Mouse (Mus musculus): Measurements from ENCODE around the gene B3gat3. TPM values are rescaled to one million over a fixed set of nuclear protein-coding genes. Genes with fewer than 3 reads are reported as not detected.
A peak's percentile ranks its signal among the peaks of the same experiment; 100 is the strongest.

The B3gat3 gene
- polyA plus RNA-seq, 1 experiment from 2014 or later: 54.6 TPM

DNA sequence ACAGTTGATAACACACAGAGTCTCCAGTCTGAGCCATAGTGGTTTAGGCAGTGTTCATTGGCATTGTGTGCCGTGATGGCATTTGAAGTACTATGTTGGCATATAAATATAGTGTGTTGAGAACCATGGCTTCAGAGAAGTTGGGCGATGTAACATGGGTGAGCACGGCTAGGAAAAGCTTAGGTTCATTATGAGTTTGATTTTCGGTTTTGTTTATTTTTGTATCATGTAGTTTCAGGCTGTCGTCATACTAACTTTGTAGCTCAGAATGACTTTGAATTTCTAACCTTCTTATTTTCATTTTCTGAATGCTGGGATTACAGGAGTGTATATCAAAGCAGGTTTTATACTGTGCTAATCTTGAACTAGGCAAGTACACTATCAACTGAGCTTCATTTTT is 16.8 kb upstream of the B3gat3 start:
- 91% methylated on average over 5 of the region's 5 CpGs for WGBS
- no peak overlapping the region for H3K27ac ChIP-seq

DNA sequence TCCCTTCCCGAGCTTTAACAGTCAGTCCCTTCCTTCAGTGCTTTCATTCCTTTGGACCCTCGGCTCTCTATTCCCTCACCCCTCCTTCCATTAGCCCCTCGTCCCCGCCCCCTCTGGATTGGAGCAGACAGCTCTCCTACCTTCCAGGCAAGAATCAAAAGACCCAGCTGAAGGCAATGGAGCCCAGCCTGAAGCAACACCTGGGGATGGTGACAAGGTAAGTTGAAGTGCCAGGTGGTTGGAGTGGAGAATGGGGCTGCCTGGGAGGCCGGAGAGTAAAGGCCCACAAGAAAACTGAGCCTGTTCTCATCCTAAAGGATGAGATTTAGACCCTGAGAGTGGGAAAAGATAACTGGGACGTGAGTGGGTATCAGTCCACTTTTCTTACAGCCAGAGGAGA is 11.6 kb upstream of the B3gat3 start:
- Histone ChIP-seq H3K4me2 (no peak overlapping the region), H3K27ac (no peak overlapping the region), H3K9me3 (no peaks in the 10 kb centered on the region), H3K36me3 (peaks cover 96% of the 10 kb centered on the region), H3K4me1 (no peaks in the 10 kb centered on the region), H3K4me3 (no peak overlapping the region), H3K9ac (0 out of 2 replicates have a peak overlapping the region, but pooled peaks have one; percentile 32), H3K27me3 (no peaks in the 10 kb centered on the region)
- 89% methylated on average over 6 of the region's 6 CpGs for WGBS
- ATAC-seq (ENCODE audit: insufficient number of reproducible peaks, insufficient read depth, low FRiP score, low TSS enrichment, low read depth): no peak

More for the DNA sequence above, 16.8 kb upstream of the B3gat3 start:
- no peak overlapping the region for H3K4me3 ChIP-seq
- H3K9me3 ChIP-seq: no peaks in the 10 kb centered on the region
- no peaks in the 10 kb centered on the region for H3K27me3 ChIP-seq
- H3K4me1 ChIP-seq: peaks cover 10% of the 10 kb centered on the region
- no peak overlapping the region for H3K4me2 ChIP-seq
- peaks cover 60% of the 10 kb centered on the region for H3K36me3 ChIP-seq
- ATAC-seq (ENCODE audit: insufficient number of reproducible peaks, insufficient read depth, low FRiP score, low TSS enrichment, low read depth): no peak
- no peak overlapping the region for H3K9ac ChIP-seq

DNA sequence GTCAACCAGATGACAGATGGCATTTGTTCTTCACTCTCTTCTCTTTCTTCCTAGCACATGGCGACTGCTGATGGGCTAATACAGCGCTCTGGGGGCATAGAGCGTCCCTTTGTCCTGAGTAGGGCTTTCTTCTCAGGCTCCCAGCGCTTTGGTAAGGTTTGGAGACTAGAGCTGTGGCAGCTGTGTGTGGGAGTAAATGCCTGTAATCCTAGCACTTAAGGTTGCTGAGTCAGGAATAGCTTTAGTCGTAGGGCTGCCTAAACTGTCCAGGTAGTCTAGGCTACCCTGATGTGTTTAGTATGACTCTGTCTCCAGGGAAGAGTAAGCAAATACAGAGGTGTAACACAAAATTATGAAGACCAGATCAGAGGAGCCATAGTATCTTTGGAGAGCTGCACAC is 8.4 kb upstream of the B3gat3 start:
- Histone ChIP-seq H3K27ac (no peak overlapping the region), H3K4me1 (no peaks in the 10 kb centered on the region), H3K4me3 (no peak overlapping the region), H3K9ac (no peak overlapping the region; the same call in 1 of the 2 replicates), H3K27me3 (no peaks in the 10 kb centered on the region), H3K4me2 (no peak overlapping the region), H3K36me3 (peaks cover 100% of the 10 kb centered on the region), H3K9me3 (no peaks in the 10 kb centered on the region)
- WGBS: 90% methylated on average over 5 of the region's 5 CpGs
- no peak for ATAC-seq (ENCODE audit: insufficient number of reproducible peaks, insufficient read depth, low FRiP score, low TSS enrichment, low read depth)

DNA sequence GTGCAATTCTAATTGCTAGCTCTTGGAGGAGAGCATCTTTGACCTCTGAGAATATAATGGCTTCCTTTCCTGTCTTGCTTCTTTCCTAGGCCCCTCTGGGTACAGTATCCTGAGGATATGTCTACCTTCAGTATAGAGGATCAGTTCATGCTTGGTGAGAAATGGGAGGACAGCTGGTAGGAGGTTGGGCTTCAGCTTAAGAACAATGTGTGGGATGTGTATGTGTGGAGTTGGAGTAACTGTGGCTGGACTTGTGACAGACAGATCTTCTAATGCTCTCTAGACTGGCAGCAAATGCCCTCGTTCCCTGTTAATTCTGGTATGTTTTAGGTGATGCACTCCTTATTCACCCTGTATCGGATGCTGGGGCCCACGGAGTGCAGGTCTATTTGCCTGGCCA is 6.0 kb upstream of the B3gat3 start:
- Histone ChIP-seq H3K36me3 (peaks cover 80% of the 10 kb centered on the region), H3K4me1 (no peaks in the 10 kb centered on the region), H3K4me2 (no peak overlapping the region), H3K27ac (no peak overlapping the region), H3K27me3 (no peaks in the 10 kb centered on the region), H3K4me3 (no peak overlapping the region), H3K9me3 (no peaks in the 10 kb centered on the region), H3K9ac (no peak overlapping the region)
- ATAC-seq (ENCODE audit: insufficient number of reproducible peaks, insufficient read depth, low FRiP score, low TSS enrichment, low read depth): no peak
- WGBS: 96% methylated on average over 3 of the region's 3 CpGs

DNA sequence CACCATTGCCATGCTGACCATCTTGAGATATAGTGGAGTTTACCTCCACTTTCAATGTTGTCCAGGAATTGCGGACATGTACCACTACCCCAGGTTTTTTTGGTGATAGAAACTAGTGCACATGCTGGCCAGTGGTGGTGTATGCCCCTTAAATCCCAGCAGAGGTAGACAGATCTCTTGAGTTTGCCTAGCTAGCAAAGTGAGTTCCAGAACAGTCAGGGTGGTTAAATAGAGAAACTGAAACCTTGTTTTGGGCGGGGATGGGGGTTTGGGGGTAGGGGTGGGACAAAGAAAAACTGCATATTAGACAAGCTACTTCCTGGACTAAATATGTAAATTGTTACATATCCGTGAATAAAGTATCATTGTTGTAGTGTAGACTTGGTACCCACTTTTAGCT is 1.2 kb upstream of the B3gat3 start:
- H3K9me3 ChIP-seq: no peaks in the 10 kb centered on the region
- H3K4me1 ChIP-seq: peaks cover 17% of the 10 kb centered on the region
- H3K4me2 ChIP-seq: no peak overlapping the region
- H3K27ac ChIP-seq: no peak overlapping the region
- peaks cover 36% of the 10 kb centered on the region for H3K36me3 ChIP-seq
- no peak for ATAC-seq (ENCODE audit: insufficient number of reproducible peaks, insufficient read depth, low FRiP score, low TSS enrichment, low read depth)
- no peak overlapping the region for H3K4me3 ChIP-seq
- no peak overlapping the region for H3K9ac ChIP-seq
- 90% methylated on average over 3 of the region's 3 CpGs for WGBS
- H3K27me3 ChIP-seq: no peaks in the 10 kb centered on the region

DNA sequence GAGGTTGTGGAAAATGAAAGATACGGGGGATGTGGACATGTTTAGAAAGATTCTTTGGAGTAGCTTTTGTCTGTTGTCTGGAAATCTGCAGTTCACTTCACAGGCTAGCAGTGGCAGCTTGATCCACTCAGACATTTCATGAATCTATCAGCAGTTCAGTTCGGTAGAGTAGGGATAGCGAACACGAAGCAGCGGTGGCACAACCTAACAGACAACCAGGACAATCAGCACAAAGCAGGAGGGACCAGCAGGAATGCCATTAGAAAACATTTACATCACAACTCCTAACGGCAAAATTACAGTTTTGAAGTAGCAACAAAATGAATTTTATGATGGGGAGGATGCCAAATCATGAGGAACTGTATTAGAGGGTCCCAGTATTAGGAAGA is 496 bp upstream of the B3gat3 start:
- H3K36me3 ChIP-seq: peaks cover 29% of the 10 kb centered on the region
- WGBS: 70% methylated on average over 6 of the region's 6 CpGs

DNA sequence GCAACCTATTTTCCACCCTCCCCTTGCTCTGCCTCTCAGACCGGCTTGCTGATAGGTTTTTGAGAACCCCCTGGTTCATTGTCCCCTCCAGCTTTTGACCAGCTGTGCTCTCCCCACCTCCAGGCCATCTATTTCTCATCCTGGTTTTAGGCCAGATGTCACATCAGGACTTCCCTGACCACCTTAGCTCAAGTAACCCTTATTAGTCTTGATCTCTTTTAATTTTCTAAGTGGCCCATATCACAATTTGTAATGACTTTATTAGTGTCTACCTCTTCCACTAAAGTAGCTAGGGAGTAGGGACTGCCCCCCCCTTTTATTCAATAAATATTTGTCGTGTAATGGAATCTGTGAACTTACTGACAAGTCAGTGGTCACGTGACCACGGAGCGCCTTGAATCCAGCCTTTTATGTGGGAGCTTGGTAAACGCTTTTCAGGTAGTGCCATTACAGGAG is 690 bp downstream of the B3gat3 start:
- WGBS: under 1% methylated on average over 6 of the region's 6 CpGs
- peaks cover 17% of the 10 kb centered on the region for H3K4me1 ChIP-seq
- H3K9ac ChIP-seq: peak overlapping the region; percentile 84
- no peak; the same call in 1 of the 2 replicates for ATAC-seq (ENCODE audit: insufficient number of reproducible peaks, insufficient read depth, low FRiP score, low TSS enrichment, low read depth)
- peak overlapping the region; percentile 76 for H3K4me2 ChIP-seq
- H3K9me3 ChIP-seq: no peaks in the 10 kb centered on the region
- peak overlapping the region; percentile 82 for H3K4me3 ChIP-seq
- H3K27ac ChIP-seq: peak overlapping the region; percentile 89
- H3K27me3 ChIP-seq: no peaks in the 10 kb centered on the region
- peaks cover 25% of the 10 kb centered on the region for H3K36me3 ChIP-seq

More for the DNA sequence above, 496 bp upstream of the B3gat3 start:
- H3K4me2 ChIP-seq: peak overlapping the region; percentile 76
- peak overlapping the region; percentile 82 for H3K4me3 ChIP-seq
- peak overlapping the region; percentile 89 for H3K27ac ChIP-seq
- no peaks in the 10 kb centered on the region for H3K27me3 ChIP-seq
- no peak for ATAC-seq (ENCODE audit: insufficient number of reproducible peaks, insufficient read depth, low FRiP score, low TSS enrichment, low read depth)
- no peaks in the 10 kb centered on the region for H3K9me3 ChIP-seq
- H3K9ac ChIP-seq: peak overlapping the region; percentile 84
- H3K4me1 ChIP-seq: peaks cover 17% of the 10 kb centered on the region

DNA sequence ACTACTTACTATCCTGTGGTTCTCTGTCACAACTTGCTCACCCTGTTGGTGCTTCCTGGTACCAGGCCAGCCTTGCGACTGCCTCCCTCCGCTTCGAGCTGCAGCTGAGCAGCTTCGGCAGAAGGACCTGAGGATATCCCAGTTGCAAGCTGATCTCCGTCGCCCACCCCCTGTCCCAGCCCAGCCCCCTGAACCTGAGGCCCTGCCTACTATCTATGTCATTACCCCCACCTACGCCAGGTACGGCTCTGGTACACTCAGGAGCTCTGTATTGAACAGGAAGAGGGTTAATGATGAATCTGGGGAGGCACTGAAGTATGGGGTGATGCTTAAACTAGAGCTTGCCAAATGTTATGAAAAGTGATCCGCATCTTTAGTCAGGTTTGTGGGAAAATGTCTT is 1.6 kb downstream of the B3gat3 start:
- H3K36me3 ChIP-seq: peaks cover 24% of the 10 kb centered on the region
- H3K9ac ChIP-seq: peak overlapping the region; percentile 84; the same call in 1 of the 2 replicates
- H3K9me3 ChIP-seq: no peaks in the 10 kb centered on the region
- H3K4me1 ChIP-seq: peaks cover 17% of the 10 kb centered on the region
- H3K27me3 ChIP-seq: no peaks in the 10 kb centered on the region
- ATAC-seq (ENCODE audit: insufficient number of reproducible peaks, insufficient read depth, low FRiP score, low TSS enrichment, low read depth): no peak
- H3K4me3 ChIP-seq: peak overlapping the region; percentile 82
- WGBS: 47% methylated on average over 9 of the region's 9 CpGs
- H3K4me2 ChIP-seq: peak overlapping the region; percentile 76
- H3K27ac ChIP-seq: no peak overlapping the region

DNA sequence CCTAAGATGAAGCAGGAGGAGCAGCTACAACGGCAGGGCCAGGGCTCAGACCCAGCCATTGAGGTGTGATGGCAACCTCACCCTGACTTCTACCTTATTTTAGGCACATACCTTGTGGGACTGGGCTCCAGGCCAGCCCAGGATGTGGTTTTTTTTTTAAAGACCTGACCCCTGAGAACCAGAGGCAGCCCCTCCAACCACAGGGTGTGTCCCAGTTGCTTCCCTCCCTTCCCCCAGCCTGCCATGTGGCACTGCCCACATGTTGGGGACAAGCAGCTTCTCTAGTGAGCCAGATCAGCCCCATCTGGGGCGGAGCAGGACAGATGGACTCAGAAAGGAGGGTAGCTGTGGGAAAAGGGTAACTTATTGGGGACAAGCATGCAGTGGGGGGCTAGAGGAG is 6.6 kb downstream of the B3gat3 start:
- Histone ChIP-seq H3K9me3 (no peaks in the 10 kb centered on the region), H3K36me3 (peaks cover 41% of the 10 kb centered on the region), H3K4me2 (no peak overlapping the region), H3K9ac (no peak overlapping the region), H3K27ac (no peak overlapping the region), H3K27me3 (no peaks in the 10 kb centered on the region), H3K4me1 (peaks cover 22% of the 10 kb centered on the region), H3K4me3 (no peak overlapping the region)
- WGBS: 89% methylated on average over 2 of the region's 2 CpGs
- ATAC-seq (ENCODE audit: insufficient number of reproducible peaks, insufficient read depth, low FRiP score, low TSS enrichment, low read depth): no peak

DNA sequence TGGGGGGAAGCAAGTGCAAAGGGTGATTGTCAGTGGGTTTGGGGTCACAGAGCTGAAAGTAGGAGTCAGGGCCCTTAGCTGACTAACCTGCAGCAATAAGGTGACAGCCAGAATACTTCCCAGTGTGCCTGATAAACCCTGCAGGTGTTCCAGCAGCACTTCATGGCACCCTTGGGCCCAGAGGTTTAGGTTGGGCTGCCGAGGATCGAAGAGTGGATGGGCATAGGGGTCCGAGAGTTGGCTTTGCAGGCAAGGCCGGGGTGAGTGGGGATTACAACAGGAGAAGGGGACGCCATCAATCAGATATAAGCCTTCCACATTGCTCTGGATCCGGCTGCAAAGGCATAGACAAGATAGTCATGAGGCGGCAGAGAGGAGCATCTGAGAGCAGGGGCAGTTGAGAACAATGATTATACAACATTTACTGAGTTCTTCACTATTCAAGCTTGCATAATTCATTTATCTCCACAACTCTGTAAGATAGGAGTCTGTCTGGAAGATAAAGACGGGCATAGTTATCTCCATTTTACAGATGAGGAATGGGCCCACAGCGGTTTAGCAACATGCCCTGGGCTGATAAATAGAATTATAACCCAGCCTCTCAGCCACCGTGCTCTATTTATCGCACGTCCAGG is 7.8 kb downstream of the B3gat3 start:
- WGBS: 89% methylated on average over 12 of the region's 12 CpGs
- ATAC-seq (ENCODE audit: insufficient number of reproducible peaks, insufficient read depth, low FRiP score, low TSS enrichment, low read depth): no peak

DNA sequence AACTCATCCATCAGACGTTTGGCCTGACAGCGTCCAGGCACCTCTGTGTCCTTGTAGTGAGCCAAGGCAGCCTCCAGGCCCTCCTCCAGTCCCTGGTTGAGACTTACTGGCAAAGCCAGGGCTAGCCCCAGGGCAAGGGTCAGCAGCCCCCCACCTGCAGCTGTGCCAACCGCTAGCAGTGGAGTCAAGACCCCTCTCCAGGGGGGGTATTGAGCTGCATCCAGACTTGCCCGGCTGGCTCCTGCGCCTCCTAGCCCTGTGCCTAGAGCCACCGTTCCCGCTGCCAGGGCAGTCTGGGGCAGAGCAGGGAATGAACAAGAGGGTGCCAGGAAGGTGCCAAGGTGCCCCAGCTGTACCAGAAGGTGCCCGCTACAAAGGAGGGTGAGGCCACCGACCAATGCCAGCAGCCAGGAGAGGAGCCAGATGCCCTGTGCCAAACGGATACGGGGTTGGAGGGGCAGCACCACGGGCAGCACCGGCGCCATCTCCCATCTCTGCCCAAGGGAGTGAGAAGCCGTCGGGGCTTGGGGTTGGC is 8.6 kb downstream of the B3gat3 start:
- Histone ChIP-seq H3K36me3 (peaks cover 49% of the 10 kb centered on the region), H3K4me2 (peak overlapping the region; percentile 78), H3K27ac (peak overlapping the region; percentile 76), H3K4me3 (peak overlapping the region; percentile 77), H3K4me1 (peaks cover 20% of the 10 kb centered on the region), H3K27me3 (no peaks in the 10 kb centered on the region), H3K9me3 (no peaks in the 10 kb centered on the region), H3K9ac (peak overlapping the region; percentile 89)
- 19% methylated on average over 16 of the region's 16 CpGs for WGBS
- ATAC-seq (ENCODE audit: insufficient number of reproducible peaks, insufficient read depth, low FRiP score, low TSS enrichment, low read depth): no peak; the same call in 1 of the 2 replicates

More for the DNA sequence above, 7.8 kb downstream of the B3gat3 start:
- Histone ChIP-seq H3K27ac (no peak overlapping the region), H3K4me2 (no peak overlapping the region), H3K4me1 (peaks cover 20% of the 10 kb centered on the region), H3K36me3 (peaks cover 42% of the 10 kb centered on the region), H3K9me3 (no peaks in the 10 kb centered on the region), H3K27me3 (no peaks in the 10 kb centered on the region), H3K9ac (no peak overlapping the region), H3K4me3 (no peak overlapping the region)

All from embryonic facial prominence, embryonic 13.5 days (tissue).